Mouse (Mus musculus): ENCODE data around the gene Olfr1217. TPM values are rescaled to one million over a fixed set of nuclear protein-coding genes. Genes with fewer than 3 reads are reported as not detected.

Gene Olfr1217
- not detected for total RNA-seq (2021)
- long read RNA-seq, experiment 1 = 0 reads
- long read RNA-seq, experiment 2 = 0 reads

DNA sequence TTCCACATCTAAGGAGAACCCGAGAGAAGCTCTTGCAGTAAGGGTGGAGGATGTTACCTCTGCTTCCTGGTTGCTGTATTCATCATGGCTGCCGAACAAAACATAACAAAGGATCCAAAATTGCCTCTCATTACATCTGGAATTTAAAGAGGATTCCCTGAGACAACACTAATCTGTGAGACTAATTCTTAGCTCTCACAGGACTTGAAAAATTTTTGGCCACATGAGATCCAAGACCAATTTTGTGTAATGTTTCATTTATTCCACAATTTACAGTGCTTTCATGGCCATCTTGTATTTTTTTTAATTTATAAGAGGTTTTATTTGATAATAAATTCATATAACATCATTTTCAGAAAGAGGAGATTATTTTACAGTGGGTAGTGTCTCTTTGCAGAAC lies at the start of gene Olfr1217:
Olfr1217 (minus strand) TSS at position 101 of the 400 bp plus-strand sequence.
- DNase-seq = no peak

- no peak for DNase-seq
These were observed 49.6 kb upstream of the Olfr1217 start for GRCm38 (mm10) chr2:89081487-89081886.

DNA sequence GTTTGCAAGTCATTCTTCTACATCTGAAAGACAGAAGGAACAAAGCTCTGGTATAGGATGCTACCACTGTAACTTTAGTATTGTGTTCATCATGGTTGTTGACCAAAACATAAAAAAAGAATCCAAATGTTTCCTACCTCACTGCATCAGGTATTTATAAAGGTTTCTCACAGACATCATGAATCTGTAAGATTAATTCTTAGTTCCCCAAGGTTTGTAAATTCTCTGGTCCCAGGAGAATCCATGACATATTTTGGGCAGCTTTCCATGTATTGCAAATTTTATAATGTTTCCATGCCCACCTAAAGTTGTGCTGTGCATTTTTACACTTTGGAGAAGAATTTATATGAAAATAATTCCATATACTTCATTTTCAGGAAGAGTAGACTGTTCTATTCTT lies 29.2 kb upstream of the Olfr1217 start, which contains the start of gene Olfr1218:
Olfr1218 (minus strand) TSS at position 101 of the 400 bp plus-strand sequence.
- DNase-seq = no peak

- DNase-seq = peak; percentile 10
These were observed 10.4 kb downstream of the Olfr1217 start for GRCm38 (mm10) chr2:89021436-89021835.

DNA sequence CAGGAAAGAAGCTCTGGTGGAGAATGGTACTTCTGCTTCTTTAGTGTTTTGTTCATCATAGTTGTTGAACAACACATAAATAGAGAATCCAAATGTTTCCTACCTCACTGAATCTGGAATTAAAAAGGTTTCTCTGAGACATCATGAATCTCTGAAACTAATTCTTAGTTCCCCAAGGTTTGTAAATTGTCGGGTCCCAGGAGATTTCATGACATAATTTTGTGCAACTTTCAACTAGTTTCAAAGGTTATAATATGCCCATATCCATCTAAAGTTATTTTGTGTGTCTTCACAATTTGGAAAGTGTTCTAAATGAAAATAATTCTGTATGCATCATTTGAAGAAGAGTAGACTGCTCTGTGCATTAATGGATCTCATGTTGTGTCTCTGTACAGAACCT lies 13.6 kb downstream of the Olfr1217 start, which contains the start of gene Olfr1216:
Olfr1216 (minus strand) TSS at position 101 of the 400 bp plus-strand sequence.
- DNase-seq = no peak

DNA sequence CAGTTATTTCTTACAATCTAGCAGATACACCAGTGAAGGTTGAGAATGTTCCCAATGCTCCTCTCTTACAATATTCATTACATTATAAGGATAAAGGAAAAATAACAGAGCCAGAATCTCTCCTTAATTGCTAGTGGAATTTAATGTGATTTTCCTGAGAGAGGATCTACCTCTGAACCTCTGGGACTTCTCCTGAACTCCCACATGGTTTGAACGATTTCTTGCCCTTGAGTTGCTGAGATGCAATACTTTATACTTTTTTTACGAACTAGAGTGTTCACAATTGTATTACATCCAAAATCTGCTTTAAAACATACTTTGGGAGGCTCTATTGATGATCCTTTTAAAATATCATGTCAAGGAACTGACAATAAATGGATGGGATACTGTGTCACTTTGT lies 25.0 kb downstream of the Olfr1217 start, which contains the start of gene Olfr1215:
Olfr1215 (minus strand) TSS at position 101 of the 400 bp plus-strand sequence.
- no peak for DNase-seq

- no peak for DNase-seq
These were observed 39.3 kb downstream of the Olfr1217 start, which contains the start of gene Olfr1214 for GRCm38 (mm10) chr2:88992553-88992952. Olfr1214 (minus strand) TSS chr2:88992653.

DNA sequence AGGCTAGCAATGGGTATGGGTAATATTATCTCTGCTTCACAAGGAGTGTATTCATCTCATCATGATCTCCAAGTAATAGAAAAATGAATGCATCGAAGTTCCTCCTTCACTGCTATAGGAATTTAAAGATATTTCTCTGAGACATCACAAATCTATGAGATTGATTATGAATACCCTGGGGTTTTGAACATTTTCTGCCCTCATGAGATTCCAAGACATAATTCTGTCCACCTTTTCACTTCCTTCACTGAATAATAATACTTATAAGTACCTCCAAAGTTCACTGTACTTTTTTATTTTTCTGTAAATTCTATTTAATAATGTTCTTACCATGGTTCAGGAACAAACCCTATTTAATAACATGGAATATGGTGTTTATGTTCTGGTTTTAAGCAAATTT lies 51.7 kb downstream of the Olfr1217 start, which contains the start of gene Gm13762:
Gm13762 (minus strand) TSS at position 101 of the 400 bp plus-strand sequence.
- DNase-seq = no peak

Other genes starting within 250 kb of the Olfr1217 start
- not detected for gene Olfr1201, start 239.0 kb downstream of the Olfr1217 start, total RNA-seq (2021)
- not detected for gene Olfr1202, start 217.6 kb downstream of the Olfr1217 start, total RNA-seq (2021)
- gene Olfr1205, start 202.3 kb downstream of the Olfr1217 start, total RNA-seq (2021) = not detected
- gene Olfr1204, start 182.8 kb downstream of the Olfr1217 start, total RNA-seq (2021) = not detected
- not detected for gene Olfr1206, start 168.8 kb downstream of the Olfr1217 start, total RNA-seq (2021)
- not detected for gene Olfr1208, start 129.8 kb downstream of the Olfr1217 start, total RNA-seq (2021)
- not detected for gene Olfr1209, start 116.9 kb downstream of the Olfr1217 start, total RNA-seq (2021)
- gene Olfr1211, start 94.0 kb downstream of the Olfr1217 start, total RNA-seq (2021) = not detected
- gene Olfr1212, start 78.1 kb downstream of the Olfr1217 start, total RNA-seq (2021) = not detected
- gene Gm13762, start 51.8 kb downstream of the Olfr1217 start, total RNA-seq (2021) = not detected
- not detected for gene Olfr1214, start 39.4 kb downstream of the Olfr1217 start, total RNA-seq (2021)
- not detected for gene Olfr1215, start 25.1 kb downstream of the Olfr1217 start, total RNA-seq (2021)
- not detected for gene Olfr1216, start 13.7 kb downstream of the Olfr1217 start, total RNA-seq (2021)
- gene Olfr1218, start 29.1 kb upstream of the Olfr1217 start, total RNA-seq (2021) = not detected
- gene Olfr1219, start 51.4 kb upstream of the Olfr1217 start, total RNA-seq (2021) = not detected
- not detected for gene Olfr1220, start 74.8 kb upstream of the Olfr1217 start, total RNA-seq (2021)
- gene Olfr1221, start 85.2 kb upstream of the Olfr1217 start, total RNA-seq (2021) = not detected
- not detected for gene Olfr1222, start 101.0 kb upstream of the Olfr1217 start, total RNA-seq (2021)
- not detected for gene Olfr1223, start 119.5 kb upstream of the Olfr1217 start, total RNA-seq (2021)
- gene Olfr1224-ps1, start 132.0 kb upstream of the Olfr1217 start, total RNA-seq (2021) = not detected
- not detected for gene Olfr1225, start 142.6 kb upstream of the Olfr1217 start, total RNA-seq (2021)
- gene Olfr1226, start 168.0 kb upstream of the Olfr1217 start, total RNA-seq (2021) = not detected
- not detected for gene Olfr1228, start 222.0 kb upstream of the Olfr1217 start, total RNA-seq (2021)

Measured in adrenal gland, postnatal 10 days (tissue).